Mouse (Mus musculus): ENCODE data around the gene Paqr5.

- TF ChIP-seq CTCF (conservative IDR thresholded peaks at IDR 0.05; ENCODE audit: low read length) (no peak), POU5F1 (IDR thresholded peaks at IDR 0.05; ENCODE audit: borderline replicate concordance, low read length) (no peak)
Measured at GRCm38 (mm10) chr9:62021583-62022120, 5.0 kb downstream of the Paqr5 start.
